Mouse (Mus musculus): ENCODE data around the gene Tcaim. TPM values are rescaled to one million over a fixed set of nuclear protein-coding genes. Genes with fewer than 3 reads are reported as not detected.

The Tcaim gene
- polyA plus RNA-seq, 1 experiment from 2014 or later = 3.7 TPM

DNA sequence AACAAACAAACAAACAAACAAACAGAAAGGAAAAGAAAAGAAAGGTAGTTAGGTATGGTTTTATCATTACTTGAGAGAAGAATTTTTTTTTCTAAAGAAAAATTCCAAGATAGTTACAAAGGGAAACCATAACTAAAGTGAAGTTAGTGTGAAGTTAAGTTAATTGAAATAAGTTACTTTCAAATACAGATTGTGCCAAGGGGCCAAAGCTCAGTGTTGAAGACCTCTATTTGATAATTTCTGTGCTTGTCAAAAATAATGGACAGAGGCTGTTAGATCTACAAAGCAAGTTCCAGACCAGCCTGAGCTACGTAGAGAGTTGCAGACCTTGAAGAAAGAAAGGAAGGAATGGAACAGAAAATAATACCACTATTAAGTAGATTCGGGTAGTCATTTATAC is 1.8 kb downstream of the Tcaim start:
- no peak overlapping the region for H3K9ac ChIP-seq (replicated peaks)
- ATAC-seq = no peak
- no peak overlapping the region for H3K4me3 ChIP-seq (ENCODE audit: low read depth, low read length)
- H3K9me3 ChIP-seq (ENCODE audit: low read length) = no peaks in the 10 kb centered on the region
- peaks cover 17% of the 10 kb centered on the region for H3K4me1 ChIP-seq (ENCODE audit: insufficient read depth)
- H3K36me3 ChIP-seq (replicated peaks; ENCODE audit: insufficient read depth, low read length) = no peaks in the 10 kb centered on the region
- WGBS (ENCODE audit: insufficient replicate concordance) = 91% methylated on average over 2 of the region's 2 CpGs
- H3K27me3 ChIP-seq (ENCODE audit: insufficient read depth, low read length) = no peaks in the 10 kb centered on the region
- DNase-seq = no peak
- no peak overlapping the region for H3K27ac ChIP-seq (ENCODE audit: low read depth)
- TF ChIP-seq CTCF (IDR thresholded peaks at IDR 0.05; ENCODE audit: low read depth) (no peak), EP300 (IDR thresholded peaks at IDR 0.05; ENCODE audit: low read depth) (no peak)
- no peak overlapping the region for H3K4me2 ChIP-seq (ENCODE audit: low read depth, low read length)

DNA sequence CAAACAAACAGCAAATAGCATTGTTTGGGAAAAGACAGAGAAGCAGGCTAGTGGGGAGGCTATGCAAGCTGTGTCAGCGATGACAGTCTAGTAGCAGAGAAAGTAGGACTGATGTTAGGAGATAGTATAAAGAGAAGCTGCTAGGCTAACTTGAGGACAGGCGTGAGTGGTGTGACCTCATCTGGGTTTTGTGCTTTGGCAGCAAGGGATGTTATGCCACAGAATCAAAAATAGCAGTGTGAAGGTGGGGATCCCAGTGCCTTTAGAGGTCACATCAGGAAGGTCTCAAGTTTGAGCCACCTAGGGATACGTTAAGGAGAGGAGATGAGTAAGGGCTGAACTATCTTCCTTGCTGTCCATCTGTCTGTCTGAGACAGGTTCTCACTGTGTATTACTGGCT is 4.9 kb downstream of the Tcaim start:
- Histone ChIP-seq H3K4me3 (ENCODE audit: low read depth, low read length) (no peak overlapping the region), H3K27ac (ENCODE audit: low read depth) (no peak overlapping the region), H3K36me3 (replicated peaks; ENCODE audit: insufficient read depth, low read length) (no peaks in the 10 kb centered on the region; the same call in 1 of the 2 replicates), H3K4me2 (ENCODE audit: low read depth, low read length) (no peak overlapping the region), H3K9me3 (ENCODE audit: low read length) (no peaks in the 10 kb centered on the region), H3K4me1 (ENCODE audit: insufficient read depth) (peaks cover 13% of the 10 kb centered on the region), H3K9ac (replicated peaks) (no peak overlapping the region), H3K27me3 (ENCODE audit: insufficient read depth, low read length) (no peaks in the 10 kb centered on the region)
- TF ChIP-seq EP300 (IDR thresholded peaks at IDR 0.05; ENCODE audit: low read depth) (no peak), CTCF (IDR thresholded peaks at IDR 0.05; ENCODE audit: low read depth) (no peak)
- WGBS (ENCODE audit: insufficient replicate concordance) = 72% methylated on average over 3 of the region's 3 CpGs
- no peak for DNase-seq
- ATAC-seq = no peak

DNA sequence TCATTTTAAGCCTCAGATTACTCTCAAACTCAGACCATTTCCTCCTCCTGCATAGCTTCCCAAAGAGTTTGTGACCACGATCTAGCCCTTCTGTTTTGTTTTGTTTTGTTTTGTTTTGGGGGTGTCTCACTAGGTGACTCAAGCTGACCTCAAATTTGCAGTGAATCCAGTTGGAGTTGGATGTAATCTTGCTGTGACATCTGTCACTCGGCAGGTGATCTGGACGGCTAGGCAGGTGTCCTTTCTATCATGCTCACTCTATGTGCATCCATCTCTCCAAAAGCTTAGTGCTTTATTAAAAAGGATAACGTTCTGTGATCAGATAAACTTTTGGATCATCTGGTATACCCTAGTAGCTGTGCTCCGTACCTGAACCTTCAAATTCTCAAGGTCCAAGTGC is 7.0 kb downstream of the Tcaim start:
- no peak for TF ChIP-seq EP300 (IDR thresholded peaks at IDR 0.05; ENCODE audit: low read depth)
- no peak for TF ChIP-seq CTCF (IDR thresholded peaks at IDR 0.05; ENCODE audit: low read depth)
- H3K27ac ChIP-seq (ENCODE audit: low read depth) = no peak overlapping the region
- no peak for ATAC-seq
- H3K27me3 ChIP-seq (ENCODE audit: insufficient read depth, low read length) = no peaks in the 10 kb centered on the region
- H3K4me2 ChIP-seq (ENCODE audit: low read depth, low read length) = no peak overlapping the region
- no peaks in the 10 kb centered on the region; the same call in 1 of the 2 replicates for H3K36me3 ChIP-seq (replicated peaks; ENCODE audit: insufficient read depth, low read length)
- no peak overlapping the region for H3K9ac ChIP-seq (replicated peaks)
- H3K4me3 ChIP-seq (ENCODE audit: low read depth, low read length) = no peak overlapping the region
- whole genome bisulfite sequencing (ENCODE audit: insufficient replicate concordance) = 76% methylated on average over 5 of the region's 5 CpGs
- no peaks in the 10 kb centered on the region for H3K9me3 ChIP-seq (ENCODE audit: low read length)
- no peak for DNase-seq
- H3K4me1 ChIP-seq (ENCODE audit: insufficient read depth) = no peaks in the 10 kb centered on the region

DNA sequence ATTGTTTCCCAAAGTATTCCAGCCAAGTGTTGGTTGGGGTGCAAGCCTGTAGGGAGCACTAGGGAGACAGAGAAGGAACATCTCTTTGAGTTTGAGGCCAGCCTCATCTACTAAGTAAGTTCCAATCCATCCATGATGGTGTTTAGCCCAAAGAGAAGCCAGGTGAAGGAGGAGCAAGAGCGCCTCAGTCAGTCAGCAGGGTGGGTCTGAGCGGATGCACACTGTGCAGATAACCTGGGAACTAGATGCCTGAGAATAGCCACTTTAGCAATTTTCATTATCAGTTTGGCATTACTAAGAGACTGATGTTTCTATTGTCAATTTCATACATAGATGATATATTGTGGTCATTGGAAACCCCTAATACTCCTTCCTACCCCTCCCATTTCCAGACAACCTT is 9.4 kb downstream of the Tcaim start:
- Histone ChIP-seq H3K27me3 (ENCODE audit: insufficient read depth, low read length) (no peaks in the 10 kb centered on the region), H3K4me3 (ENCODE audit: low read depth, low read length) (no peak overlapping the region), H3K36me3 (replicated peaks; ENCODE audit: insufficient read depth, low read length) (peaks cover 2% of the 10 kb centered on the region; the same call in 1 of the 2 replicates), H3K4me1 (ENCODE audit: insufficient read depth) (no peaks in the 10 kb centered on the region), H3K4me2 (ENCODE audit: low read depth, low read length) (no peak overlapping the region), H3K9me3 (ENCODE audit: low read length) (no peaks in the 10 kb centered on the region), H3K9ac (replicated peaks) (no peak overlapping the region), H3K27ac (ENCODE audit: low read depth) (no peak overlapping the region)
- DNase-seq = no peak
- TF ChIP-seq CTCF (IDR thresholded peaks at IDR 0.05; ENCODE audit: low read depth) = no peak
- TF ChIP-seq EP300 (IDR thresholded peaks at IDR 0.05; ENCODE audit: low read depth) = no peak
- 83% methylated on average over 2 of the region's 2 CpGs for WGBS (ENCODE audit: insufficient replicate concordance)
- no peak for ATAC-seq

DNA sequence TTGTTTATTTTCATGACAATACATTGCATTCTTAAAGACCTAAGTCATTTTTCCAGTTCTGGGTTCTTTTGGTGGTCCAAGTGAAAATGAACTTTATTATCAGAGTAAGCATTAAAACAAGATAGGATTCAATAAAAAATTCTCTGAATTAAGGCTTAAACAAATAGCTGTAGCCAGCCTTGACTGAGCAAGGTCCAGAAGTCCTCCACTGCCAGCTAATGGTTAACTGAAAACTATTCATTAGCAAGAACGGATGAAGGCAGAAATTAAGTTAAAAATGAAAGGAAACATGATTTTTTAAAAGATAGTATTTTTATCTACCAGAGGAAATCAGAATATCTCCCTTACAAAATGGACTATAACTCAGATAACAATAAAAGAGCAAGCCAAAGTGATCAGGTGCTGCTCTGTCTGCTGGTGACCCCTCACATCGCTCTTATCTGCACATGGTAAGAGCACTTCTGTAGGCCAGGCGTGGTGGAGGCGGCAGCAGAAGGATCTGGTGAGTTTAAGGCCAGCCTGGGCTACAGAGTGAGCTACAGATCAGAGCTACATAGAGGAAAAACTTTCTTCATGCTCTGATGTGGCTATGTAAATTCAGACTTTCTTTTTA is 10.0 kb downstream of the Tcaim start:
- TF ChIP-seq EP300 (IDR thresholded peaks at IDR 0.05; ENCODE audit: low read depth) (no peak), CTCF (IDR thresholded peaks at IDR 0.05; ENCODE audit: low read depth) (no peak)
- H3K4me3 ChIP-seq (ENCODE audit: low read depth, low read length) = no peak overlapping the region
- H3K9ac ChIP-seq (replicated peaks) = no peak overlapping the region
- no peaks in the 10 kb centered on the region for H3K4me1 ChIP-seq (ENCODE audit: insufficient read depth)
- ATAC-seq = peak; percentile 54; the same call in 1 of the 2 replicates
- DNase-seq = no peak
- H3K27ac ChIP-seq (ENCODE audit: low read depth) = no peak overlapping the region
- no peaks in the 10 kb centered on the region for H3K9me3 ChIP-seq (ENCODE audit: low read length)
- peaks cover 5% of the 10 kb centered on the region; the same call in 1 of the 2 replicates for H3K36me3 ChIP-seq (replicated peaks; ENCODE audit: insufficient read depth, low read length)
- no peaks in the 10 kb centered on the region for H3K27me3 ChIP-seq (ENCODE audit: insufficient read depth, low read length)
- H3K4me2 ChIP-seq (ENCODE audit: low read depth, low read length) = no peak overlapping the region
- 58% methylated on average over 4 of the region's 4 CpGs for WGBS (ENCODE audit: insufficient replicate concordance)

DNA sequence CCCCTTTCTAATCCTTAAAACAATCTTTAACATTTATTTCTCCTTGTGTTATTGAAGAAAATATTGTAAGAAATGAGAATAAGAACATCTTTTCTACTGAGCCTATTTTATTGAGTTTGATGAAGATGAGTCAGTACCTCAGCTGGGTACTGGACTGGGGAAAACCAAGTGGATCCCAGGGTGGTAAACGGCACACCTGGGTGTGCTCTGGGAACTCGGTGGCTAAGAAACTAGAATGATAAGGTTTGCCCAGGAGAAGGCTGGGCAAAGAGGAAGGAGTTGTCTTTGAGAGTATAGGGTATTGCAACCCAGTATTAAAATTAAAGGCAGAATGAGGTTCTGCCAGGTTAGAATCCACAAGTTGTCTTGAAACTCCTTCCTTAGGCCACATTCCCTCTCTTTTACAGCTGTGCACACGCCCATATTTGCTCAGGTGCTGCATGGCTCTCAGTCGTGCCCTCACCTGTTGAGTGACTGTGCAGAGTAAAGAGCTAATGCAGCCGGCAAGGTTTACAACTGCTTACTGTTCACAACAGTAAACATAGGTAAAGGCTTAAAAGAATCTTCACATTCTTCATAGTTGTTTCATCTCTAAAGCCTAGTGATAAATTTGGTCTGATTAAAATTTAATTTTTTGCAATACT is 18.2 kb downstream of the Tcaim start:
- Histone ChIP-seq H3K9me3 (ENCODE audit: low read length) (no peaks in the 10 kb centered on the region), H3K9ac (replicated peaks) (no peak overlapping the region), H3K27ac (ENCODE audit: low read depth) (no peak overlapping the region), H3K36me3 (replicated peaks; ENCODE audit: insufficient read depth, low read length) (peaks cover 22% of the 10 kb centered on the region), H3K4me3 (ENCODE audit: low read depth, low read length) (no peak overlapping the region), H3K4me2 (ENCODE audit: low read depth, low read length) (no peak overlapping the region), H3K27me3 (ENCODE audit: insufficient read depth, low read length) (no peaks in the 10 kb centered on the region), H3K4me1 (ENCODE audit: insufficient read depth) (no peaks in the 10 kb centered on the region)
- WGBS (ENCODE audit: insufficient replicate concordance) = 73% methylated on average over 5 of the region's 5 CpGs
- DNase-seq (no peak), ATAC-seq (no peak)
- no peak for TF ChIP-seq CTCF (IDR thresholded peaks at IDR 0.05; ENCODE audit: low read depth)
- TF ChIP-seq EP300 (IDR thresholded peaks at IDR 0.05; ENCODE audit: low read depth) = no peak

Data from liver, postnatal 0 days (tissue).